Mouse (Mus musculus) thymus, adult 2 months (tissue): ENCODE measurements at regions not wholly inside any gene's neighbourhood (a gene's known extent, or its start where the extent isn't known, plus 50 kb on each side); places are given as distances from the start of the nearest gene placed in this dataset.

Source experiments
- CTCF ChIP-seq: fragments of 200-500 bp; IDR thresholded peaks from 2 replicates; pipeline ENCODE4 v1.5.1; 2012; ENCODE audit warnings: mild to moderate bottlenecking, control low read depth, low read length, moderate library complexity, borderline replicate concordance; ENCODE audit not compliant: control insufficient read depth, poor library complexity, insufficient read depth; ENCODE audit errors: extremely low read depth
- POLR2A ChIP-seq: fragments of 200-500 bp; IDR thresholded peaks from 2 replicates; pipeline ENCODE4 v1.6.1; 2012; ENCODE audit warnings: mild to moderate bottlenecking, low read length, control low read depth, moderate library complexity; ENCODE audit not compliant: control insufficient read depth, poor library complexity, insufficient read depth; ENCODE audit errors: extremely low read depth

- no peak for TF ChIP-seq CTCF
- TF ChIP-seq POLR2A, result no peak
Measured at GRCm38 (mm10) chr14:78435561-78435960, 101.0 kb downstream of the Akap11 start.
